Mouse (Mus musculus) limb, embryonic 14.5 days (tissue): Measurements from ENCODE around the gene 4933405O20Rik. TPM values are rescaled to one million over a fixed set of nuclear protein-coding genes. Genes with fewer than 3 reads are reported as not detected.

Source experiments
- ATAC-seq: fragments of 200-750 bp; cut with Nextera tagmentation; 2 replicates; pipeline ENCODE4 v1.8.0; 2017; ENCODE audit warnings: low read depth, moderate number of reproducible peaks, moderate TSS enrichment; ENCODE audit not compliant: low FRiP score
- DNase-seq: peaks from one replicate; pipeline ENCODE4 v3.0.0-alpha.2; 2015; ENCODE audit warnings: low spot score
- H3K27ac ChIP-seq: fragments of 300-500 bp; sonication (generic); replicated peaks from 2 replicates; pipeline ENCODE4 v1.5.1; 2014; ENCODE audit warnings: low read depth, mild to moderate bottlenecking, low read length, moderate library complexity, mixed read lengths
- H3K27me3 ChIP-seq: fragments of 300-500 bp; sonication (generic); 2 replicates; pipeline ENCODE4 v1.6.1; 2014; ENCODE audit warnings: low read length, mixed read lengths; ENCODE audit not compliant: control insufficient read depth, insufficient read depth
- H3K36me3 ChIP-seq: fragments of 300-500 bp; sonication (generic); 2 replicates; pipeline ENCODE4 v1.6.1; 2014; ENCODE audit warnings: mild to moderate bottlenecking, low read length, moderate library complexity, mixed read lengths; ENCODE audit not compliant: control insufficient read depth, insufficient read depth
- H3K4me1 ChIP-seq: fragments of 300-500 bp; sonication (generic); 2 replicates; pipeline ENCODE4 v1.6.1; 2014; ENCODE audit warnings: antibody characterized with exemption, low read length, mixed read lengths; ENCODE audit not compliant: control insufficient read depth, insufficient read depth
- H3K4me2 ChIP-seq: fragments of 300-500 bp; sonication (generic); replicated peaks from 2 replicates; pipeline ENCODE4 v1.6.1; 2014; ENCODE audit warnings: low read depth, mild to moderate bottlenecking, low read length, moderate library complexity; ENCODE audit not compliant: severe bottlenecking
- H3K4me3 ChIP-seq: fragments of 300-500 bp; sonication (generic); replicated peaks from 2 replicates; pipeline ENCODE4 v1.5.1; 2014; ENCODE audit warnings: low read length
- H3K9ac ChIP-seq: fragments of 300-500 bp; sonication (generic); 2 replicates; pipeline ENCODE4 v1.6.1; 2014; ENCODE audit warnings: mild to moderate bottlenecking, low read depth, low read length, moderate library complexity; ENCODE audit not compliant: severe bottlenecking
- H3K9me3 ChIP-seq: fragments of 300-500 bp; sonication (generic); 2 replicates; pipeline ENCODE4 v1.6.1; 2016; ENCODE audit warnings: low read length; ENCODE audit not compliant: control insufficient read depth
- POLR2A ChIP-seq: fragments of 200-500 bp; IDR thresholded peaks from 2 replicates; pipeline ENCODE4 v1.8.0; 2012; ENCODE audit warnings: inconsistent platforms, mild to moderate bottlenecking, moderate library complexity, borderline replicate concordance; ENCODE audit not compliant: insufficient read depth, insufficient read length; ENCODE audit errors: extremely low read depth
- WGBS: fragments of 180-500 bp; shearing (Covaris S2); extraction: QIAGEN DNeasy Blood & Tissue Kit; methylation state at CpG from one replicate; pipeline ENCODE4 v1.1.7; 2014; 5-methylcytosine and 5-hydroxymethylcytosine counted together
- polyA plus RNA-seq, 2 experiments: library from polyadenylated mRNA; depleted of rRNA in 1 of 2; stranded (reverse) in 1 of 2; unstranded in 1 of 2; fragments of >200 nt; fragmentation: Nextera tagmentation in 1 of 2; extraction: Ambion mirVana in 1 of 2; gene quantifications; 2 replicates each; pipeline versions ENCODE4 v1.2.1 to v1.2.3; 2012 to 2014

4933405O20Rik gene
- polyA plus RNA-seq (2012; rRNA removed) (0.15 and 0.26 TPM in 2 replicates), polyA plus RNA-seq (2014; fragmentation: Nextera tagmentation; extraction: Ambion mirVana) (not detected in 2 replicates)

- H3K27me3 ChIP-seq: no peaks in the 10 kb centered on the region
- no peaks in the 10 kb centered on the region for H3K9me3 ChIP-seq
- TF ChIP-seq POLR2A: no peak
- ATAC-seq: no peak
- DNase-seq: no peak
- H3K36me3 ChIP-seq: no peaks in the 10 kb centered on the region
- H3K4me1 ChIP-seq: no peaks in the 10 kb centered on the region
- 71% methylated on average over 3 of the region's 3 CpGs for WGBS
- no peak within 1 kb of the TSS for H3K27ac ChIP-seq
- no peak within 1 kb of the TSS for H3K4me2 ChIP-seq
- H3K4me3 ChIP-seq: no peak within 1 kb of the TSS
- no peak within 1 kb of the TSS for H3K9ac ChIP-seq
These were observed at the start of gene 4933405O20Rik for GRCm38 (mm10) chr7:50598890-50599289. TSS of gene 4933405O20Rik (plus strand) at chr7:50599190.

GRCm38 (mm10) chr7:50549572-50549971, 49.4 kb upstream of the 4933405O20Rik start:
- no peak for TF ChIP-seq POLR2A
- DNase-seq (no peak), ATAC-seq (no peak)
- Histone ChIP-seq H3K27ac (no peak overlapping the region), H3K9ac (no peak overlapping the region), H3K4me1 (no peaks in the 10 kb centered on the region), H3K4me3 (no peak overlapping the region), H3K27me3 (no peaks in the 10 kb centered on the region), H3K9me3 (no peaks in the 10 kb centered on the region), H3K36me3 (no peaks in the 10 kb centered on the region), H3K4me2 (no peak overlapping the region)
- 67% methylated on average over 3 of the region's 3 CpGs for WGBS

- no peaks in the 10 kb centered on the region for H3K27me3 ChIP-seq
- H3K9ac ChIP-seq: no peak overlapping the region
- DNase-seq (no peak), ATAC-seq (no peak)
- no peaks in the 10 kb centered on the region for H3K9me3 ChIP-seq
- H3K4me1 ChIP-seq: no peaks in the 10 kb centered on the region
- no peak overlapping the region for H3K4me3 ChIP-seq
- 80% methylated on average over 4 of the region's 4 CpGs for WGBS
- H3K27ac ChIP-seq: no peak overlapping the region
- no peaks in the 10 kb centered on the region for H3K36me3 ChIP-seq
- H3K4me2 ChIP-seq: no peak overlapping the region
- TF ChIP-seq POLR2A: no peak
These were observed 47.6 kb upstream of the 4933405O20Rik start for GRCm38 (mm10) chr7:50551426-50551825.

GRCm38 (mm10) chr7:50562708-50563107, 36.3 kb upstream of the 4933405O20Rik start:
- ATAC-seq: no peak
- Histone ChIP-seq H3K36me3 (no peaks in the 10 kb centered on the region), H3K4me3 (no peak overlapping the region), H3K9me3 (no peaks in the 10 kb centered on the region), H3K4me1 (no peaks in the 10 kb centered on the region), H3K27me3 (no peaks in the 10 kb centered on the region), H3K9ac (no peak overlapping the region), H3K27ac (no peak overlapping the region), H3K4me2 (no peak overlapping the region)
- WGBS: 86% methylated on average over 3 of the region's 3 CpGs
- no peak for DNase-seq
- no peak for TF ChIP-seq POLR2A

- H3K4me3 ChIP-seq: no peak overlapping the region
- H3K27ac ChIP-seq: no peak overlapping the region
- H3K4me1 ChIP-seq: no peaks in the 10 kb centered on the region
- H3K9ac ChIP-seq: no peak overlapping the region
- no peak for TF ChIP-seq POLR2A
- H3K27me3 ChIP-seq: no peaks in the 10 kb centered on the region
- no peaks in the 10 kb centered on the region for H3K9me3 ChIP-seq
- WGBS: 66% methylated on average over 7 of the region's 7 CpGs
- no peak for DNase-seq
- no peaks in the 10 kb centered on the region for H3K36me3 ChIP-seq
- no peak overlapping the region for H3K4me2 ChIP-seq
- ATAC-seq: no peak
These were observed 25.1 kb upstream of the 4933405O20Rik start for GRCm38 (mm10) chr7:50573841-50574240.

GRCm38 (mm10) chr7:50588642-50589424, 10.2 kb upstream of the 4933405O20Rik start:
- no peak for TF ChIP-seq POLR2A
- no peaks in the 10 kb centered on the region for H3K27me3 ChIP-seq
- H3K36me3 ChIP-seq: no peaks in the 10 kb centered on the region
- no peak overlapping the region for H3K9ac ChIP-seq
- H3K4me3 ChIP-seq: no peak overlapping the region
- DNase-seq: no peak
- H3K4me2 ChIP-seq: no peak overlapping the region
- WGBS: 71% methylated on average over 8 of the region's 8 CpGs
- H3K4me1 ChIP-seq: no peaks in the 10 kb centered on the region
- H3K27ac ChIP-seq: no peak overlapping the region
- no peaks in the 10 kb centered on the region for H3K9me3 ChIP-seq
- no peak for ATAC-seq
